Mouse (Mus musculus) embryonic facial prominence, embryonic 15.5 days (tissue): ENCODE measurements around the gene Zfp90. TPM values are rescaled to one million over a fixed set of nuclear protein-coding genes. Genes with fewer than 3 reads are reported as not detected.
A peak's percentile ranks its signal among the peaks of the same experiment; 100 is the strongest.

Experiments
- ATAC-seq: fragments of 200-750 bp; cut with Nextera tagmentation; 2 replicates; pipeline ENCODE4 v1.8.0; 2017; ENCODE audit warnings: low read depth, moderate TSS enrichment; ENCODE audit not compliant: insufficient number of reproducible peaks, low FRiP score, low TSS enrichment
- H3K27ac ChIP-seq: fragments of 300-500 bp; sonication (generic); replicated peaks from 2 replicates; pipeline ENCODE4 v1.5.1; 2015; ENCODE audit warnings: mild to moderate bottlenecking, inconsistent platforms
- H3K27me3 ChIP-seq: fragments of 300-500 bp; sonication (generic); 2 replicates; pipeline ENCODE4 v1.6.1; 2015; ENCODE audit warnings: inconsistent platforms
- H3K36me3 ChIP-seq: fragments of 300-500 bp; sonication (generic); 2 replicates; pipeline ENCODE4 v1.6.1; 2015; ENCODE audit warnings: mild to moderate bottlenecking, inconsistent platforms
- H3K4me1 ChIP-seq: fragments of 300-500 bp; sonication (generic); 2 replicates; pipeline ENCODE4 v1.6.1; 2015; ENCODE audit warnings: inconsistent platforms
- H3K4me2 ChIP-seq: fragments of 300-500 bp; sonication (generic); replicated peaks from 2 replicates; pipeline ENCODE4 v1.6.1; 2015; ENCODE audit warnings: mild to moderate bottlenecking, inconsistent platforms
- H3K4me3 ChIP-seq: fragments of 300-500 bp; sonication (generic); replicated peaks from 2 replicates; pipeline ENCODE4 v1.5.1; 2015; ENCODE audit warnings: mild to moderate bottlenecking, inconsistent platforms
- H3K9ac ChIP-seq: fragments of 300-500 bp; sonication (generic); 2 replicates; pipeline ENCODE4 v1.6.1; 2015; ENCODE audit warnings: inconsistent platforms
- H3K9me3 ChIP-seq: fragments of 300-500 bp; sonication (generic); replicated peaks from 2 replicates; pipeline ENCODE4 v1.6.1; 2016; ENCODE audit warnings: inconsistent platforms
- WGBS: fragments of 180-500 bp; shearing (Covaris S2); methylation state at CpG from one replicate; pipeline ENCODE4 v1.1.7; 2015; 5-methylcytosine and 5-hydroxymethylcytosine counted together
- polyA plus RNA-seq: library from polyadenylated mRNA; unstranded; fragments of >200 nt; fragmentation: Nextera tagmentation; extraction: Ambion mirVana; gene quantifications from 2 replicates; pipeline ENCODE4 v1.2.1, GENCODE M21; 2015

Gene Zfp90
- polyA plus RNA-seq, 1 experiment from 2014 or later = 23.9 TPM

DNA sequence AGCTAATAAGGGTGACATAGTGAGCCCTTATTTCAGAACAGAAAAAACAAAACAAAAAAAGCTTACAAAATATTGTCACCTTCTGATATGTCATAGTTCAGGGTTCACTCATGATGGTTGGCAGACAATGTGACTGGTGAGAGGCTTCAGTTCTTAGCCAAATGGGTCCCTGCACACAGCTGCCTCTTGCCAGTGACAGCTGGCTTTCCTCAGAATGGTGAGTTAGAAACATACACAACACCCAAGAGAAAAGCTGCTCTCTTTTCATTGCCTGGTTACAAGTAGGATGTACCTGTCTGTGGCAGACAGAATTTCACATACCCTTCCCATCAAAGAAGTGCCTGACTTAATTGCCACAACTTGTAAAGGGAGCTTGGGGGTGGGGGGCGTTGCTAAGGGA is 18.5 kb downstream of the Zfp90 start:
- WGBS = 19% methylated on average over 1 of the region's 1 CpGs
- no peak overlapping the region for H3K4me3 ChIP-seq
- 0 out of 2 replicates have a peak, but pooled peaks cover 6% of the 10 kb centered on the region for H3K4me1 ChIP-seq
- H3K27me3 ChIP-seq = peaks cover 8% of the 10 kb centered on the region; the same call in 1 of the 2 replicates
- H3K27ac ChIP-seq = no peak overlapping the region
- no peaks in the 10 kb centered on the region for H3K36me3 ChIP-seq
- H3K9me3 ChIP-seq = no peaks in the 10 kb centered on the region
- no peak overlapping the region for H3K9ac ChIP-seq
- no peak for ATAC-seq
- peak overlapping the region; percentile 51; the same call in 1 of the 2 replicates for H3K4me2 ChIP-seq

- H3K36me3 ChIP-seq = no peaks in the 10 kb centered on the region
- H3K4me2 ChIP-seq = no peak overlapping the region
- WGBS = 63% methylated on average over 3 of the region's 3 CpGs
- no peak overlapping the region for H3K27ac ChIP-seq
- H3K4me1 ChIP-seq = 0 out of 2 replicates have a peak, but pooled peaks cover 6% of the 10 kb centered on the region
- H3K27me3 ChIP-seq = no peaks in the 10 kb centered on the region
- H3K9ac ChIP-seq = no peak overlapping the region
- no peaks in the 10 kb centered on the region for H3K9me3 ChIP-seq
- ATAC-seq = no peak
- no peak overlapping the region for H3K4me3 ChIP-seq
Measured at GRCm38 (mm10) chr8:106437781-106438180, 22.7 kb downstream of the Zfp90 start.

GRCm38 (mm10) chr8:106440146-106440545 is 25.0 kb downstream of the Zfp90 start:
- Histone ChIP-seq H3K4me3 (no peak overlapping the region), H3K27ac (no peak overlapping the region), H3K4me1 (no peaks in the 10 kb centered on the region), H3K4me2 (no peak overlapping the region), H3K36me3 (no peaks in the 10 kb centered on the region), H3K27me3 (no peaks in the 10 kb centered on the region), H3K9ac (no peak overlapping the region), H3K9me3 (no peaks in the 10 kb centered on the region)
- WGBS = 75% methylated on average over 3 of the region's 3 CpGs
- ATAC-seq = no peak

GRCm38 (mm10) chr8:106442740-106443139 is 27.6 kb downstream of the Zfp90 start:
- Histone ChIP-seq H3K9me3 (no peaks in the 10 kb centered on the region), H3K36me3 (no peaks in the 10 kb centered on the region), H3K27ac (no peak overlapping the region), H3K4me2 (no peak overlapping the region), H3K4me3 (no peak overlapping the region), H3K27me3 (no peaks in the 10 kb centered on the region), H3K9ac (no peak overlapping the region), H3K4me1 (no peaks in the 10 kb centered on the region)
- ATAC-seq = no peak
- WGBS = 93% methylated on average over 1 of the region's 1 CpGs

- H3K4me2 ChIP-seq = no peak overlapping the region
- 64% methylated on average over 6 of the region's 6 CpGs for WGBS
- H3K27ac ChIP-seq = no peak overlapping the region
- no peaks in the 10 kb centered on the region for H3K9me3 ChIP-seq
- H3K9ac ChIP-seq = no peak overlapping the region
- H3K36me3 ChIP-seq = no peaks in the 10 kb centered on the region
- no peaks in the 10 kb centered on the region for H3K4me1 ChIP-seq
- H3K4me3 ChIP-seq = no peak overlapping the region
- ATAC-seq = 0 out of 2 replicates have a peak, but pooled peaks have one; percentile 24
- no peaks in the 10 kb centered on the region for H3K27me3 ChIP-seq
Measured at GRCm38 (mm10) chr8:106451301-106452085, 36.4 kb downstream of the Zfp90 start.

DNA sequence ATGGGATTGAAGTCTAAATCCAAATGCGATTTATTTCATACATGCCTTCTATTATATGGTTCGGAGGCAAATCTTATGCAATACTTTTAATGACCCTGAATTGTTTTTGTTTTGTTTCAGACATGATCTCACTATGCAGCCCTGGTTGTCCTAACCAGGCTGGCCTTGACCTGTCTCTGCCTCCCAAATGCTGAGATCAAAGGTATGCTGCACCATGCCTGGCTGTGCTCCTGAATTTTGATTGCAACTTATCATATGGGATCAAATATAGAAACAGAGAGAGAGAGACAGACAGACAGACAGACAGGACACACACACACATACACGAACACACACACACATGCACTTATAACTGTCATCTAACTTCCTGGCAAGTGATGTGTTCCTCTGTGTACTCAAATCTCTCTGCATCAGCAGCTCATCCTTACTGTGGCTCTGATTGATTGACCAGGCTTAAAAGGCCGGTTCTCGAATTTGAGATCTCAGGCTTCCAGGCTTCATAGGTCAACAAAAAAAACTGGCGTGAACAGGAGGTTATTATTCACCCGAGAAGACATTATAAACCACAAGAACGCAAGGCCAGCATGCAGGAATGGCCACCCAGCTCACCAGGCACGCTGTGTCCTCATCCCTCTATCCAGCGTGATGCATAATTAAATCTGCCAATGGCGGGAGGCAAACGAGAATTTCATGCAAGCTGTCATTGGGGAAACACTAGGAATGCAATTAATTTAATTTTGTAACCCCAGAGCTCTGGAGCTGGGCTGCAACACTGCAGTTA is 37.8 kb downstream of the Zfp90 start:
- no peak overlapping the region for H3K27ac ChIP-seq
- H3K9ac ChIP-seq = no peak overlapping the region
- no peaks in the 10 kb centered on the region for H3K27me3 ChIP-seq
- no peak for ATAC-seq
- H3K36me3 ChIP-seq = no peaks in the 10 kb centered on the region
- H3K4me3 ChIP-seq = no peak overlapping the region
- no peaks in the 10 kb centered on the region for H3K4me1 ChIP-seq
- H3K9me3 ChIP-seq = no peaks in the 10 kb centered on the region
- no peak overlapping the region for H3K4me2 ChIP-seq
- 57% methylated on average over 12 of the region's 12 CpGs for WGBS

GRCm38 (mm10) chr8:106454036-106454435 is 38.9 kb downstream of the Zfp90 start:
- Histone ChIP-seq H3K4me1 (no peaks in the 10 kb centered on the region), H3K9me3 (no peaks in the 10 kb centered on the region), H3K27ac (no peak overlapping the region), H3K4me2 (no peak overlapping the region), H3K4me3 (no peak overlapping the region), H3K27me3 (no peaks in the 10 kb centered on the region), H3K36me3 (no peaks in the 10 kb centered on the region), H3K9ac (no peak overlapping the region)
- no peak for ATAC-seq
- WGBS = 71% methylated on average over 11 of the region's 11 CpGs

GRCm38 (mm10) chr8:106462131-106462530 is 47.0 kb downstream of the Zfp90 start:
- Histone ChIP-seq H3K4me1 (no peaks in the 10 kb centered on the region), H3K27ac (no peak overlapping the region), H3K4me3 (no peak overlapping the region), H3K27me3 (no peaks in the 10 kb centered on the region), H3K36me3 (no peaks in the 10 kb centered on the region), H3K9me3 (no peaks in the 10 kb centered on the region), H3K9ac (no peak overlapping the region), H3K4me2 (no peak overlapping the region)
- 76% methylated on average over 5 of the region's 5 CpGs for WGBS
- ATAC-seq = no peak

DNA sequence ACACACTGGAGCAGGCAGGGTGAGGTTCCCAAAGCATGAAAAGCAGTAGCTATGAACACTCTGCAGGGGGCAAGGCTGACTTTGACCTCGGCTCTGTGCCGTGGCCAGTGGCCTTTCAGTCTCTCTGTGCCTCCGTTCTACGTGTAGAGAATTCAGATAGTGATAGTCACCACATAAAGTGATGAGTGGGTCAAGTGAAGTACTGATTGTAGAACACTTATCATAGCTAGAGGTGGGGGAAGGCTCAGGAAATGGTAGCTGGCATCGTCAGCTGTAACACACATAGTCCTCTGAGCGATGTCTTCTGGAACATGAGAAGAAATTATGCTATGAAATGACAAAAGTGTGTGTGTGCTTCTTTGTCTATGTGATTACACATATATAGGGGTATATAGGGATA is 48.7 kb downstream of the Zfp90 start:
- H3K9ac ChIP-seq = no peak overlapping the region
- ATAC-seq = no peak
- no peak overlapping the region for H3K4me3 ChIP-seq
- no peak overlapping the region for H3K27ac ChIP-seq
- no peaks in the 10 kb centered on the region for H3K27me3 ChIP-seq
- H3K9me3 ChIP-seq = no peaks in the 10 kb centered on the region
- H3K4me2 ChIP-seq = no peak overlapping the region
- no peaks in the 10 kb centered on the region for H3K4me1 ChIP-seq
- no peaks in the 10 kb centered on the region for H3K36me3 ChIP-seq
- 89% methylated on average over 6 of the region's 6 CpGs for WGBS

DNA sequence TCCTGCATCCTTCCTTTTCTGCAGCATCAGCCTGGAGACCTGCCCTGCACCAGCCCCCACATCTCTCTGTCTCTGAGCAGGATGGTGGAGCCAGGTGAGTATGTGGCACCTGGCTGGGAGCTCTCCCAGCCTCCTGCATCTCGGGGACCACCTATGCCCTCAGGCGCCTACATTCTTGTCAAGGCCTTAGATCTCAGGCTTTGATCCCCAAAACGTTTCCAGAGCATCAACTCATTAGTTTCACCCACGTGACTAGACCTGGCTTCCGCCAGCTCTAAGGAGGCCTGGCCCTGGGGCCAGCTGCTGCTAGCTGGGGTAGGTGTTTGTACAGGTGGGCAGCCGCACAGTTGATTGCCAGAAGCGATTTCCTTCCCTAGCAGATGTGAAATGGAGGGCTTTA is 54.4 kb downstream of the Zfp90 start:
- Histone ChIP-seq H3K9me3 (no peaks in the 10 kb centered on the region), H3K4me2 (no peak overlapping the region), H3K4me1 (0 out of 2 replicates have a peak, but pooled peaks cover 3% of the 10 kb centered on the region), H3K9ac (no peak overlapping the region), H3K27ac (no peak overlapping the region), H3K27me3 (no peaks in the 10 kb centered on the region), H3K36me3 (no peaks in the 10 kb centered on the region), H3K4me3 (no peak overlapping the region)
- 25% methylated on average over 7 of the region's 7 CpGs for WGBS
- no peak for ATAC-seq

DNA sequence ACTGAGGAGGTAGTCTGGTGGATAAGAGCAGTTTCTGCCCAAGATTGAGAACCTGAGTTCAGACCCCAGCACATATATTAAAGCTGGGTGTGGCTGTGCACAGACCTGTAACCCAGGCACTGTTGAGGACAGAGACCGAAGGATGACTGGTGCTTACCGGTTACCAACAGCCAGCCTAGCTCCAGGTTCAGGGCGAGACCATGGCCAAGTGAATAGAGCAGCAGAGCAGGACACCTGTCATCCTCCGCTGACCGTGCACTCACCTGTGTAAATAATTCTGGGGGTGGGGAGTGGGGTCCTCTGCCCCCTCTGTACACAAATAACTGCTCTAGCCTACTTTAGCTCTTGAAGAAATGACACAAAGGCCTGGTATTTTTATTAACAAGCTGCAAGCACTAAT is 58.9 kb downstream of the Zfp90 start:
- Histone ChIP-seq H3K4me2 (no peak overlapping the region), H3K9me3 (no peaks in the 10 kb centered on the region), H3K36me3 (no peaks in the 10 kb centered on the region), H3K9ac (no peak overlapping the region), H3K4me3 (no peak overlapping the region), H3K27ac (no peak overlapping the region), H3K4me1 (0 out of 2 replicates have a peak, but pooled peaks cover 3% of the 10 kb centered on the region), H3K27me3 (no peaks in the 10 kb centered on the region)
- 93% methylated on average over 5 of the region's 5 CpGs for WGBS
- ATAC-seq = no peak
